Mouse (Mus musculus): ENCODE measurements at regions not wholly inside any gene's neighbourhood (a gene's known extent, or its start where the extent isn't known, plus 50 kb on each side); places are given as distances from the start of the nearest gene placed in this dataset.

DNA sequence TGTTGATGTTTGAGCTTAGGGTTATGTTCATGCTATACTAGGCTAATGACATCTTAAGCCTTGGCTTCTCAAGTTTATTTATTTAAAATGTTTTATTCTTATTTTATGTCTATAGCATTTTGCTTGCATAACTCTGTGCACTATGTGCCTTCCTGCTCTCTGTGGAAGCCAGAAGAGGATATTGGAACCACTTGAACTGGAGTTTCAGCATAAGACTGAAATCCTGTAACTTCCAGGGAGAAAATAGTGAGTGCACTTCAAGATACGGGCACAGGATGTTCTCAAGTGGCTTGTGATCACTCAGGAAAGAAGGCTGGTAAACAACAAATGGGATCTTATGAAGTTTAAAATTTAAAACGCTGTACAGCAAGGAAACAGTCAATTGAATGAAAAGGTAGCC, 257.0 kb upstream of the Gm10131 start:
- TF ChIP-seq CHD2 (IDR thresholded peaks at IDR 0.05; ENCODE audit: low read depth, low read length) (no peak), MAFK (IDR thresholded peaks at IDR 0.05; ENCODE audit: insufficient read depth, low read depth, low read length) (no peak)

Measured in ES-E14 (cell line).